ENCODE assay signal across 16 mouse cellular contexts in the genomic region with DNA sequence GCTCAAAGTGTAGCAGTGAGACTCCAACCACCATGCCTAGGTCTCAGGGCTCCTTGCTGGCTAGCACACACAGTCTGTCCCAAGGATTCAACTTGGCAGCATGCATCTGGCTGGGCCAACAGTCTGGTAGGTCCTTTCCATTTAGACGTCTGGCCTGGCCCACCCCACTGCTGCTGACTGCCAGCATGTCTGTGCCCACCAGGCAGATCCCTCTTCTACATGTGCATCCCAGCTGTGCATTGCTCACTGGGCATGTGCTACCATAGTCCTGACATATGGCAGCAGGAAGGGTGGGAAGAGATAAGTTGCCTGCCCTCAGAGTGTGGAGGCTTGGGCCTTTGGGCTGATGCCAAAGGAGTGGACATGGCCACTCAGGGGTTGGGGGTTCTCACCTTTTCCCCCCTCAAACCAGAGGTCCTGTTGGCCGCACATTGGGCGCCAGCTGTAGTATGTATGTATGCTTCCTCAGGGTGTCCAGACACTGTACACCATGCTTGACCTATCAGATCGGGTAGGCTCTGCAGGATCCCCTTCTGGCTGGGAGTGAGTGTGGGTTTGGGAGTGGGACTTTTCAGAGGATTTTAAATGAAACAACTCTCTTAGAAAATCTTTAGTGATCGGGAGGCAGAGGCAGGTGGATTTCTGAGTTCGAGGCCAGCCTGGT. TPM values are rescaled to one million over a fixed set of nuclear protein-coding genes. Genes with fewer than 3 reads are reported as not detected.
"Had no signal": no experiment of that assay in that cellular context is flagged by ENCODE, and none has a peak within 500 bp of the region (broad histone marks: within the 10 kb centered on the region; RNA-seq: fewer than 3 reads in every experiment).

No protein-coding gene starts in this region.

- H3K27me3 ChIP-seq: kidney, embryonic 15.5 days; limb, embryonic 13.5 days; liver, embryonic 15.5 days; midbrain, embryonic 12.5 days had no signal

- H3K27ac ChIP-seq: kidney, embryonic 15.5 days; left cerebral cortex, adult 2 months; limb, embryonic 13.5 days; liver, embryonic 15.5 days; midbrain, embryonic 12.5 days had no signal

- H3K4me1 ChIP-seq: limb, embryonic 13.5 days; midbrain, embryonic 12.5 days had no signal

- DNase-seq: kidney, adult 2 months; kidney, postnatal 14 days; lung, adult 2 months; lung, postnatal 36 days; right cerebral cortex, postnatal 14 days; thymus, postnatal 4 days had no signal

- ATAC-seq: lung, postnatal 0 days; midbrain, embryonic 16.5 days had no signal

- H3K4me3 ChIP-seq: kidney, embryonic 15.5 days; left cerebral cortex, adult 2 months; limb, embryonic 13.5 days; liver, embryonic 15.5 days; midbrain, embryonic 12.5 days had no signal

- H3K9ac ChIP-seq: kidney, embryonic 15.5 days; limb, embryonic 13.5 days; liver, embryonic 15.5 days; midbrain, embryonic 12.5 days had no signal

- H3K36me3 ChIP-seq: midbrain, embryonic 12.5 days had no signal

- H3K9me3 ChIP-seq: kidney, embryonic 15.5 days; limb, embryonic 13.5 days; liver, embryonic 15.5 days; midbrain, embryonic 12.5 days had no signal

- H3K4me2 ChIP-seq: kidney, embryonic 15.5 days; limb, embryonic 13.5 days; liver, embryonic 11.5 days; liver, embryonic 15.5 days; midbrain, embryonic 12.5 days had no signal

RNA-seq across cellular contexts. Expression of gene Dusp13, which starts 51.7 kb away (rescaled TPM):
- total RNA-seq: left cerebral cortex, adult 2 months; megakaryocyte progenitor cell, adult 5-6 weeks had no signal
- polyA plus RNA-seq: liver, embryonic 11.5 days; midbrain, embryonic 12.5 days; midbrain, embryonic 16.5 days; neural tube, embryonic 14.5 days had no signal
